Mouse (Mus musculus): ENCODE measurements at regions not wholly inside any gene's neighbourhood (a gene's known extent, or its start where the extent isn't known, plus 50 kb on each side); places are given as distances from the start of the nearest gene placed in this dataset.

DNA sequence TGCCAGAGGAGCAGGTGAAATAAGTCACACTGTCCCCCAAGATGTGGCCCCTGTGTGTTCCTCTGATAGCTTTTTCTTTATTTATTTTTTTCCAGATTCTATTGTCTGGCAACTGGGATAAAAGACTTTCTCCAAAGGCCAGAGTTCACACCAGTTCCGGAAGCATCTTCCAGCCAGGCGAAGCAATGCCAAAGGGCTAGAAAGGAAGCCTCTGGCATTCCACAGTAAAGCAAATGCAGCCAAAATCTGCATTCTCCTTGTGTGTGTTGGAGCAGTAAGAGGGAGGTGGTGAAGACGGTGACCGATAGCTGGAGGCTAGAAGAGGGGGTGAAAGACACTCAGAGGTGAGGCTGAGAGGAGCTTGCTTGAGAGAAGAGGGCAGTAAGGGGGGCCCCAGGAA lies 185.0 kb upstream of the Zfp637 start:
- no peak overlapping the region for H3K9ac ChIP-seq (replicated peaks; ENCODE audit: low read length, poor library complexity, severe bottlenecking)
- no peak overlapping the region for H3K27ac ChIP-seq (ENCODE audit: low read depth, low read length)
- no peak overlapping the region for H3K4me2 ChIP-seq (ENCODE audit: low read depth, low read length, poor library complexity, severe bottlenecking)
- no peak overlapping the region for H3K4me3 ChIP-seq (ENCODE audit: low read depth, low read length)
- WGBS = 81% methylated on average over 4 of the region's 4 CpGs
- no peaks in the 10 kb centered on the region for H3K9me3 ChIP-seq (ENCODE audit: low read length)
- ATAC-seq (ENCODE audit: low FRiP score) (no peak), DNase-seq (ENCODE audit: low spot score) (no peak)
- no peaks in the 10 kb centered on the region for H3K36me3 ChIP-seq (ENCODE audit: insufficient read depth, low read length)
- TF ChIP-seq CTCF (IDR thresholded peaks at IDR 0.05) = no peak
- no peaks in the 10 kb centered on the region for H3K4me1 ChIP-seq (ENCODE audit: insufficient read depth, low read length)
- no peaks in the 10 kb centered on the region for H3K27me3 ChIP-seq (ENCODE audit: insufficient read depth, low read length)

DNA sequence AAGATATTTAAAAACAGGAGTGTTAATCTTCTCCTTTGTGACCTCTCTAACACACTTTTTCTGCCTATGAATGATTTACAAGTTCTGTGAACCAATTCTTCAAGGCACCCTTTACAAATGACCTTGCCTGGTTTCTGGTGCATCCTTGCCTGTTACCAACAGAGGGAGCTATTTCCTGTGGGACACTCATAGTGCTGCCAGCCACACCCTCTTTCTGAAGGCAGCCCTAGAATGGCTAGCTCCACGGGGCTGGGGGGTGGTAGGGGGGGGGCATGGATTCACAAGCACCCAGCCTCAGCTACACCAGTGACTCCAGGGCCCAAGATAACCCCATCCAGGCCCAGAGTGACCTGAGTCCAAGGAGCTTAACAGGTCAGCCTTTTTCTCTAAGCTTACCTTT lies 180.4 kb upstream of the Zfp637 start:
- no peak overlapping the region for H3K9ac ChIP-seq (replicated peaks; ENCODE audit: low read length, poor library complexity, severe bottlenecking)
- no peaks in the 10 kb centered on the region for H3K27me3 ChIP-seq (ENCODE audit: insufficient read depth, low read length)
- no peak overlapping the region for H3K4me3 ChIP-seq (ENCODE audit: low read depth, low read length)
- peak; percentile 56 for TF ChIP-seq CTCF (IDR thresholded peaks at IDR 0.05)
- DNase-seq (ENCODE audit: low spot score) (no peak), ATAC-seq (ENCODE audit: low FRiP score) (no peak)
- H3K9me3 ChIP-seq (ENCODE audit: low read length) = no peaks in the 10 kb centered on the region
- no peak overlapping the region for H3K27ac ChIP-seq (ENCODE audit: low read depth, low read length)
- H3K4me2 ChIP-seq (ENCODE audit: low read depth, low read length, poor library complexity, severe bottlenecking) = no peak overlapping the region
- H3K4me1 ChIP-seq (ENCODE audit: insufficient read depth, low read length) = no peaks in the 10 kb centered on the region
- WGBS = 4% methylated on average over 1 of the region's 1 CpGs
- H3K36me3 ChIP-seq (ENCODE audit: insufficient read depth, low read length) = no peaks in the 10 kb centered on the region

DNA sequence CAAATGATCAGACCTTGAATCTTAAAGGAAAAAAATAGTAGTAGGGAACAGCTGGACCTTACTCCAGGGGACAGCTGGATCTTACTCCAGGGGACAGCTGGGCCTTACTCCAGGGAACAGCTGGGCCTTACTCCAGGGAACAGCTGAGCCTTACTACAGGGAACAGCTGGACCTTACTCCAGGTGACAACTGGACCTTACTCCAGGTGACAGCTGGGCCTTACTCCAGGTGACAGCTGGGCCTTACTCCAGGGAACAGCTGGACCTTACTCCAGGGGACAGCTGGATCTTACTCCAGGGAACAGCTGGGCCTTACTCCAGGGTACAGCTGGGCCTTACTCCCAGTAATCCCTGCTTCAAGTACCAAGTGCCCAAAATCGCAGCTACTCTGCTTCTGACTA lies 178.3 kb upstream of the Zfp637 start:
- H3K36me3 ChIP-seq (ENCODE audit: insufficient read depth, low read length) = no peaks in the 10 kb centered on the region
- no peak overlapping the region for H3K27ac ChIP-seq (ENCODE audit: low read depth, low read length)
- TF ChIP-seq CTCF (IDR thresholded peaks at IDR 0.05) = no peak
- H3K27me3 ChIP-seq (ENCODE audit: insufficient read depth, low read length) = no peaks in the 10 kb centered on the region
- no peak overlapping the region for H3K9ac ChIP-seq (replicated peaks; ENCODE audit: low read length, poor library complexity, severe bottlenecking)
- no peak overlapping the region for H3K4me3 ChIP-seq (ENCODE audit: low read depth, low read length)
- no peaks in the 10 kb centered on the region for H3K9me3 ChIP-seq (ENCODE audit: low read length)
- no peaks in the 10 kb centered on the region for H3K4me1 ChIP-seq (ENCODE audit: insufficient read depth, low read length)
- H3K4me2 ChIP-seq (ENCODE audit: low read depth, low read length, poor library complexity, severe bottlenecking) = no peak overlapping the region
- ATAC-seq (ENCODE audit: low FRiP score) (no peak), DNase-seq (ENCODE audit: low spot score) (no peak)
- 86% methylated on average over 1 of the region's 1 CpGs for WGBS

DNA sequence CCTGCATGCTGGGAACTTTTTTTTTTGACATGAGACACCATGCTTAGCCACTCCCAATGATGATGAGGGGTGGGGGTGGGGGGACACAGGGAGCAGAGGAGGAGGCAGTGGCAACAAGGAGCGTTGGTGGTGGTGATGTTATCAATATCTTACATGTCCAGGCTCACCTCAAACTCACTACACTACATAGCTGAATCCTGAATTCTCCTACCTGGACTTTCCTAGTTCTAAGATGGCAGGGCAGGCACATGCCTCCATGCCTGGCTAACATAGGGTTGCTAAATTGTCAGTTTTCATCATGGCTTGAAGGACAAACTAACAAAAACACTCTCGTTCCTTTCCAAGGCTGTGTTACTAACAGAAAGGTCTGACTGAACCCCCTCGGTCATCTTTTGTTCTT lies 170.6 kb upstream of the Zfp637 start:
- Histone ChIP-seq H3K4me2 (ENCODE audit: low read depth, low read length, poor library complexity, severe bottlenecking) (no peak overlapping the region), H3K9me3 (ENCODE audit: low read length) (no peaks in the 10 kb centered on the region), H3K36me3 (ENCODE audit: insufficient read depth, low read length) (no peaks in the 10 kb centered on the region), H3K9ac (replicated peaks; ENCODE audit: low read length, poor library complexity, severe bottlenecking) (no peak overlapping the region), H3K27ac (ENCODE audit: low read depth, low read length) (no peak overlapping the region), H3K4me1 (ENCODE audit: insufficient read depth, low read length) (no peaks in the 10 kb centered on the region), H3K27me3 (ENCODE audit: insufficient read depth, low read length) (no peaks in the 10 kb centered on the region), H3K4me3 (ENCODE audit: low read depth, low read length) (no peak overlapping the region)
- no peak for ATAC-seq (ENCODE audit: low FRiP score)
- TF ChIP-seq CTCF (IDR thresholded peaks at IDR 0.05) = no peak
- 59% methylated on average over 3 of the region's 3 CpGs for WGBS
- no peak for DNase-seq (ENCODE audit: low spot score)

DNA sequence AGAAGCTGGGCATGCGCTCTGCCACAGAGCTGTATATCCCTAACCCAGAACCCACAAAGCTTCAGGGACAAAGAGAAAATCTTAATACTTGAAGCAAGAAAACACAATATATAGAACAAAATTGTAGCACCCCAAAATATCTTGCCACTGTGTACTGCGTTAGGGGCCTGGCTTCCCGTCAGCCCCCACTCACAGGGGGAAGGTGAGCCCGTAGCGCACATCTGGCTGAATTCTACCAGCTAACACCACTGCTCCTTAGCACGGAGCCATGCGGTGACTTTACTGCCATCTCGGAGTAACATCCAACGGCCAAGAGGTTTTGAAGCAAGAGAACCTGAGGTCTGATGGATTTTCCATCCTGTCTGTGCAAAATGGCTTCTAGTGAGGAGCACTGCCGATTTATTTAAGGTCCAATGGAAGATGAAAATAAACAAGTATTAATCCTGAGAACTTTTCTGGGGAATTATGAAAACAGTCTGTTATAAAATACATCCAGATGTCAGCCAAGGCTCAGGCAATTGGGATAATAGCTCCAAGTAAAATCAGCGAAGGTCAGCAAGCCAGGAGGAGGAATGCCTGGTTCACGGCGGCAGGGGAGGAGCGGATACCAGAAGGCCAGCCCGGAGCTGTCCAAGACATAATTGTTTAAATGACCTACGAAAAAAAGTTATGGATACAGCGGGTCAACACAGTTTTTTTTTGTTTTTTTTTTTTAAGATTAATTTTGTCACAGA lies 170.0 kb upstream of the Zfp637 start:
- H3K27ac ChIP-seq (ENCODE audit: low read depth, low read length) = no peak overlapping the region
- H3K9ac ChIP-seq (replicated peaks; ENCODE audit: low read length, poor library complexity, severe bottlenecking) = no peak overlapping the region
- no peaks in the 10 kb centered on the region for H3K9me3 ChIP-seq (ENCODE audit: low read length)
- 83% methylated on average over 17 of the region's 17 CpGs for WGBS
- H3K36me3 ChIP-seq (ENCODE audit: insufficient read depth, low read length) = no peaks in the 10 kb centered on the region
- H3K27me3 ChIP-seq (ENCODE audit: insufficient read depth, low read length) = no peaks in the 10 kb centered on the region
- DNase-seq (ENCODE audit: low spot score) = no peak
- no peaks in the 10 kb centered on the region for H3K4me1 ChIP-seq (ENCODE audit: insufficient read depth, low read length)
- ATAC-seq (ENCODE audit: low FRiP score) = no peak
- no peak overlapping the region for H3K4me3 ChIP-seq (ENCODE audit: low read depth, low read length)
- TF ChIP-seq CTCF (IDR thresholded peaks at IDR 0.05) = no peak
- no peak overlapping the region for H3K4me2 ChIP-seq (ENCODE audit: low read depth, low read length, poor library complexity, severe bottlenecking)

DNA sequence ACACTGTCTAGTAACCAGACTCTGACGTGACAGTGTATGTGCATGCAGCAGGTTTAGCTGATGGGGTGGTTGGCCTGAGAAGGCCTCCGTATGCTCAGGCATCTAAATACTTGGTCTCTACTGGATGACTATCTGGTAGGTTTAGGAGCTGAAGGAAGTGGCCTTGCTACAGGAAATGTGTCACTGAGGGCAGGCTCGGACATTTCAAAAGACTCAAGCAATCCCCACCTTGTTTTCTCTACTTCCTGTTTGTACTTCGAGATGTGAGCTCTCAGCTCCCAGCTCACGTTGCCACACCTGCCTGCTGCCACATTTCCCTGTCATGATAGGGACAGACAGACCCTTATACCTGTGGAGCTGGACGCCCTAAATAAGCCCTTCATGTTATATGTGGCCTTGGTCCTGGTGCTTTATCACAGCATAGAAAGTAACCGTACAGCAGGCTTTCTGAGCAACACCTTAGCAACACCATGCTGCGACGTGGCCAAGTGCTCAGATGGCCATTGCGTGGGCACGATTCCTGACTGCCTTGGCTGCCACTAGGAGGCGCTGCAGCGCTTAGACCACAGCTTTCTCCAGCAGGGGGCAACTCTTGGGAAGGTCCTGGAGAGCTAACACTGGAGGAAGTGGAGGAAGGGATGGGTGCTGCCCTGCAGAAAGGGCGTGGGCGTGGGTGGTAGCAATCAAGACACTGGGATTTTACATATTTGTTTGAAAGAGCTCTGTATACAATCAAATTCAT lies 165.8 kb upstream of the Zfp637 start:
- H3K27me3 ChIP-seq (ENCODE audit: insufficient read depth, low read length) = no peaks in the 10 kb centered on the region
- H3K27ac ChIP-seq (ENCODE audit: low read depth, low read length) = no peak overlapping the region
- WGBS = 65% methylated on average over 15 of the region's 15 CpGs
- ATAC-seq (ENCODE audit: low FRiP score) (no peak), DNase-seq (ENCODE audit: low spot score) (peak; percentile 38)
- no peaks in the 10 kb centered on the region for H3K36me3 ChIP-seq (ENCODE audit: insufficient read depth, low read length)
- H3K9ac ChIP-seq (replicated peaks; ENCODE audit: low read length, poor library complexity, severe bottlenecking) = no peak overlapping the region
- H3K4me3 ChIP-seq (ENCODE audit: low read depth, low read length) = no peak overlapping the region
- H3K4me2 ChIP-seq (ENCODE audit: low read depth, low read length, poor library complexity, severe bottlenecking) = no peak overlapping the region
- no peaks in the 10 kb centered on the region for H3K9me3 ChIP-seq (ENCODE audit: low read length)
- H3K4me1 ChIP-seq (ENCODE audit: insufficient read depth, low read length) = no peaks in the 10 kb centered on the region
- peak; percentile 83 for TF ChIP-seq CTCF (IDR thresholded peaks at IDR 0.05)
